Mouse (Mus musculus): ENCODE measurements around the gene Hgd. TPM values are rescaled to one million over a fixed set of nuclear protein-coding genes. Genes with fewer than 3 reads are reported as not detected.

The Hgd gene
- total RNA-seq, 1 experiment: 0.40 TPM

DNA sequence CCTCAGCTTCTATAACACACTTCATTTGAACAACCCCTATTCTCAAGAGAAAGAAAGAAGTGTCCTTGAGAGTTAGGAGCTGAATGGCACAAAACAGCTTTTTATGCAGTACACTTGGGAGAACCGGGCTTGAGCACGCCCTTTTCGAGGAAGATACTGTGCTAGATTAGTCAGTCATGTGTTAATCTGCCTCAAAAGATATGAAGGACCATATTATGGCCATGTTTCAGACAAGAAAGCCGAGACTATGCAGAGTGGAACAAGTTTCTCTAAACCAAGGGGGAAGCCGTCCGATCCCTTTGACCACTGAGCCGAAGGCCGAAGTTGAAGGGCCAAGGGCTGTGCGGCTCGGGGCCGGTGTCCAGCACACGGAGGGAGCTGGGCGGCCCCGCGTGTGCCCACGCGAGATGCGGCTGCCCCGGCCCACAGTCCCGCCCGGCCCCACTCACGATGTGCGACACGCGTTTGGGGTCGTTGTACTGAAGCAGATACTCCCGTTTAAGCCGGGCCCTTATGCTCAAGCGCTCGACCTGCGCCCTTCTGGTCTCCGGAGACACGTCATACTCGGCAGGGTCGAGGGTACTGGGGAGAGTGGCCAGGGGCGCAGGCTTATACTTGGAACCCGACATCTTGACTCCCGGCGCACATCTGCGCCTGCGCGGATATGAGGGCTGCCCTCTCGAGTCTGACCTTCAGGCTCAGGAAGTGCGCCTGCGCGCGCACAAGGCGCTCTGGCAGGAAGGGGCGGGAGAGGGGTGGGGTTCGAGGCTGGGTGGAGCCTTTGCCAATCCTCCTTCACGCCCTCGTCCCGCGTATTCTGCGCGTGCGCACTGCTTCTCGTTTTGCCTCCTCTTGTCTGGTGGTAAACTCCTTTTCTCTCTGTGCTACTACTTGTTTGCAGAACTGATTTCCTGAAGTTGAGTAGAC, 74.0 kb downstream of the Hgd start, which contains the start of gene Ndufb4:
Gene Ndufb4 (minus strand): TSS at position 723 of the 927 bp plus-strand sequence.
- Histone ChIP-seq H3K36me3 (ENCODE audit: control insufficient read depth, insufficient read depth, low read length, poor library complexity, severe bottlenecking) (no peaks in the 10 kb centered on the region), H3K9me3 (ENCODE audit: control insufficient read depth, insufficient read depth, low read depth, low read length) (no peaks in the 10 kb centered on the region), H3K4me1 (ENCODE audit: control insufficient read depth in 2 of 2, insufficient read depth in 2 of 2, low read length in 2 of 2, poor library complexity in 1 of 2) (peaks cover 14% of the 10 kb centered on the region in 2 experiments), H3K9ac (ENCODE audit: insufficient read depth, low read depth, low read length, poor library complexity, severe bottlenecking) (peak within 1 kb of the TSS; percentile 96), H3K27ac (ENCODE audit: insufficient read depth, low read depth, low read length, poor library complexity, severe bottlenecking) (peak within 1 kb of the TSS; percentile 61), H3K4me3 (ENCODE audit: insufficient read depth in 1 of 2, low read depth in 1 of 2, low read length in 2 of 2, poor library complexity in 1 of 2, severe bottlenecking in 1 of 2) (peak within 1 kb of the TSS; percentile 97 to 98)
- peak; percentile 97 for DNase-seq (ENCODE audit: low read depth, low spot score)
- TF ChIP-seq ZC3H11A (IDR thresholded peaks at IDR 0.05; ENCODE audit: borderline replicate concordance, low read depth, low read length): no peak
- no peak for TF ChIP-seq ZNF384 (IDR thresholded peaks at IDR 0.05; ENCODE audit: low read depth, low read length)
- TF ChIP-seq MAFK (IDR thresholded peaks at IDR 0.05; ENCODE audit: insufficient read depth, low read depth, low read length): no peak
- no peak for TF ChIP-seq CHD2 (IDR thresholded peaks at IDR 0.05; ENCODE audit: low read depth, low read length)
- TF ChIP-seq HCFC1 (IDR thresholded peaks at IDR 0.05; ENCODE audit: borderline replicate concordance, insufficient read depth, low read length): peak; percentile 50; the same call in 1 of the 2 replicates
- in situ Hi-C loops (cut with MboI; ENCODE audit: low sequenced_read_pairs in 2 of 2, unreplicated experiment in 2 of 2): no loop called here

DNA sequence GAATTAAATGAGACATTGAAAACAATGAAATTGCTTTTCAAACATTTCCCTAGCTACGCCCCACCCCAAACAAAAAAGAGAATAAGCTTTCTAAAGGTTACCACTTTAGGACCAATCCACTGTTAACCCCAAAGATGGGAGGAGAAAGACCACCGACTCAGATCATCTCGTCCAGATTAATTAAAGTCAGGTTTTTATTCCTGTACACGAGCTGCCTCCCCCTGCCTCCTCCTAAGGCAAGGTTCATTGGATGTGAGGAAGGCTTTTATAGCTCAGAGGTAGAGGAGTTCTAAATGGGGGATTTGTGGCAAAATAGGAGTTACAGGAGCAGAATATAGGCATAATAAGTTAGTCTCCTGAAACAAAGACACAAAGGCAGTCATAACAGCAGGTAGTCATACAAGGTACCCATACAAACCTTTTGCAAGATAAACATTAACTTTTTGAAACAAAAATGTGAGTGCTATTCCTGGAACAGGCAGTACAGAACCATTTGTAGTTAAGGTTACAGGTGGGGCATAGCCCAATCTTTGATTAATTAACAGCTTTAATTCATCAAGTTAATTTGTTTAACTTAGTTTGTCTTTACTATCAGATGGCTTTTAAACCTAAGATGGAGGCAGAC, 75.0 kb downstream of the Hgd start:
- DNase-seq (ENCODE audit: low read depth, low spot score): no peak
- Histone ChIP-seq H3K27ac (ENCODE audit: insufficient read depth, low read depth, low read length, poor library complexity, severe bottlenecking) (peak overlapping the region; percentile 22; the same call in 1 of the 2 replicates), H3K9ac (ENCODE audit: insufficient read depth, low read depth, low read length, poor library complexity, severe bottlenecking) (no peak overlapping the region; the same call in 1 of the 2 replicates), H3K9me3 (ENCODE audit: control insufficient read depth, insufficient read depth, low read depth, low read length) (no peaks in the 10 kb centered on the region), H3K36me3 (ENCODE audit: control insufficient read depth, insufficient read depth, low read length, poor library complexity, severe bottlenecking) (no peaks in the 10 kb centered on the region), H3K4me1 (ENCODE audit: control insufficient read depth in 2 of 2, insufficient read depth in 2 of 2, low read length in 2 of 2, poor library complexity in 1 of 2) (peaks cover 14% of the 10 kb centered on the region in 2 experiments), H3K4me3 (ENCODE audit: insufficient read depth in 1 of 2, low read depth in 1 of 2, low read length in 2 of 2, poor library complexity in 1 of 2, severe bottlenecking in 1 of 2) (peak overlapping the region in 1 of 2 experiments; percentile 43; a peak in 2 of 4 replicates)
- TF ChIP-seq CHD2 (IDR thresholded peaks at IDR 0.05; ENCODE audit: low read depth, low read length) (no peak), MAFK (IDR thresholded peaks at IDR 0.05; ENCODE audit: insufficient read depth, low read depth, low read length) (no peak), ZC3H11A (IDR thresholded peaks at IDR 0.05; ENCODE audit: borderline replicate concordance, low read depth, low read length) (no peak), ZNF384 (IDR thresholded peaks at IDR 0.05; ENCODE audit: low read depth, low read length) (no peak), HCFC1 (IDR thresholded peaks at IDR 0.05; ENCODE audit: borderline replicate concordance, insufficient read depth, low read length) (no peak)
- in situ Hi-C loops (cut with MboI; ENCODE audit: low sequenced_read_pairs in 2 of 2, unreplicated experiment in 2 of 2): no loop called here

DNA sequence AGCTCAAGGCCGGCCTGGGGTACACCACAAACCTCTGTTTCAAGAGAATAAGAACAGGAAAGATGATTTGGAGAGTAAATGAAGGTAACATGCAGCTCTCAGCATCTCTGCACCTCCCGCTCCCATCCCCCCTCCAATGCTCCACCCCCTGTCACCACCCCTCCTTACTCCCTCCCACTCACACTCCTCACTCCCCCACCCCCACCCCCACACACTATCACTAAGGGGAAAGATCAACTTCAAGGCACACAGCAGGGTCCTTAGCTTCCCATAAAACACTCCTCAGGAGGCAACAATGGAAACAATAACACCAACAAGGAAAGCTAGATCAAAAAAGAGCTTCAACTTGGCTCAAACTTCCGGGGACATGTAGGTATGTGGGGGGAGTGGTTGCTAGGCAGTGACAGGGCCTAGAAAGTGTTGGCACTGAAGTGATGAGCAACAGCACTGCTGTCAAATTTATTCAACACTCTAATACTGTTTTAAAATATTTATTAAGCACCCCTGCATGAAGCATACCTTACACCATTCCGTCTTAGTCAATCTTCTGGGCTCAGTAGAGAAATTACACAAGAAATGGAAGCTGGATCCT, 75.9 kb downstream of the Hgd start:
- Histone ChIP-seq H3K36me3 (ENCODE audit: control insufficient read depth, insufficient read depth, low read length, poor library complexity, severe bottlenecking) (no peaks in the 10 kb centered on the region), H3K27ac (ENCODE audit: insufficient read depth, low read depth, low read length, poor library complexity, severe bottlenecking) (no peak overlapping the region), H3K9ac (ENCODE audit: insufficient read depth, low read depth, low read length, poor library complexity, severe bottlenecking) (0 out of 2 replicates have a peak overlapping the region, but pooled peaks have one; percentile 20), H3K4me1 (ENCODE audit: control insufficient read depth in 2 of 2, insufficient read depth in 2 of 2, low read length in 2 of 2, poor library complexity in 1 of 2) (peaks cover 14% of the 10 kb centered on the region in 2 experiments), H3K9me3 (ENCODE audit: control insufficient read depth, insufficient read depth, low read depth, low read length) (no peaks in the 10 kb centered on the region), H3K4me3 (ENCODE audit: insufficient read depth in 1 of 2, low read depth in 1 of 2, low read length in 2 of 2, poor library complexity in 1 of 2, severe bottlenecking in 1 of 2) (no peak overlapping the region)
- no peak for TF ChIP-seq ZNF384 (IDR thresholded peaks at IDR 0.05; ENCODE audit: low read depth, low read length)
- 0 out of 2 replicates have a peak, but pooled peaks have one; percentile 33 for TF ChIP-seq CHD2 (IDR thresholded peaks at IDR 0.05; ENCODE audit: low read depth, low read length)
- no peak for DNase-seq (ENCODE audit: low read depth, low spot score)
- in situ Hi-C loops (cut with MboI; ENCODE audit: low sequenced_read_pairs in 2 of 2, unreplicated experiment in 2 of 2): no loop called here

DNA sequence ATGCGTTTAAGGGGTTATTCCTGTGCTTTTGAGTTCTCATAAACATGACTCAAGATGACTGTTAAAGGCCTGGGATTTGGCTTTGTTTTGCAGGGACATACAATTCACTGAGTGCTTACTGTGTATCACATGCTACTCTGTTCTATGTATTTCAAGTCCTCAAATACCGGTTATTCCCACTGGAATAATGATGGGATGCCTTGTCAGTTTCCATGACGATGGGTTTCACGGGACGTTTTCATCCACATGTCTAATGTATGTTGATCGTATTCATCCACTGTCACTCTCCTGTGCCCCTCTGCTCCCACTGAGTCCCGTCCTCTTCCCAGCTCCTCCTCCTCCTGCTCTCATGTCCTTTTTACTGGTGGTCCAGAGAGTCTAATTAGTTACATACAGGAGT, 76.8 kb downstream of the Hgd start:
- in situ Hi-C loops (cut with MboI; ENCODE audit: low sequenced_read_pairs in 2 of 2, unreplicated experiment in 2 of 2): no loop called here
- TF ChIP-seq ZC3H11A (IDR thresholded peaks at IDR 0.05; ENCODE audit: borderline replicate concordance, low read depth, low read length) (no peak), ZNF384 (IDR thresholded peaks at IDR 0.05; ENCODE audit: low read depth, low read length) (no peak), MAFK (IDR thresholded peaks at IDR 0.05; ENCODE audit: insufficient read depth, low read depth, low read length) (no peak), CHD2 (IDR thresholded peaks at IDR 0.05; ENCODE audit: low read depth, low read length) (no peak), HCFC1 (IDR thresholded peaks at IDR 0.05; ENCODE audit: borderline replicate concordance, insufficient read depth, low read length) (no peak)
- Histone ChIP-seq H3K4me1 (ENCODE audit: control insufficient read depth in 2 of 2, insufficient read depth in 2 of 2, low read length in 2 of 2, poor library complexity in 1 of 2) (peaks cover 10 to 12% of the 10 kb centered on the region in 2 experiments), H3K4me3 (ENCODE audit: insufficient read depth in 1 of 2, low read depth in 1 of 2, low read length in 2 of 2, poor library complexity in 1 of 2, severe bottlenecking in 1 of 2) (no peak overlapping the region), H3K36me3 (ENCODE audit: control insufficient read depth, insufficient read depth, low read length, poor library complexity, severe bottlenecking) (no peaks in the 10 kb centered on the region), H3K9ac (ENCODE audit: insufficient read depth, low read depth, low read length, poor library complexity, severe bottlenecking) (no peak overlapping the region), H3K9me3 (ENCODE audit: control insufficient read depth, insufficient read depth, low read depth, low read length) (no peaks in the 10 kb centered on the region), H3K27ac (ENCODE audit: insufficient read depth, low read depth, low read length, poor library complexity, severe bottlenecking) (no peak overlapping the region)
- no peak for DNase-seq (ENCODE audit: low read depth, low spot score)

All from ES-E14 (cell line).